Mouse (Mus musculus): ENCODE measurements around the gene Cars. TPM values are rescaled to one million over a fixed set of nuclear protein-coding genes. Genes with fewer than 3 reads are reported as not detected.

Cars gene
- polyA plus RNA-seq, 1 experiment from 2014 or later, result 62.4 TPM

DNA sequence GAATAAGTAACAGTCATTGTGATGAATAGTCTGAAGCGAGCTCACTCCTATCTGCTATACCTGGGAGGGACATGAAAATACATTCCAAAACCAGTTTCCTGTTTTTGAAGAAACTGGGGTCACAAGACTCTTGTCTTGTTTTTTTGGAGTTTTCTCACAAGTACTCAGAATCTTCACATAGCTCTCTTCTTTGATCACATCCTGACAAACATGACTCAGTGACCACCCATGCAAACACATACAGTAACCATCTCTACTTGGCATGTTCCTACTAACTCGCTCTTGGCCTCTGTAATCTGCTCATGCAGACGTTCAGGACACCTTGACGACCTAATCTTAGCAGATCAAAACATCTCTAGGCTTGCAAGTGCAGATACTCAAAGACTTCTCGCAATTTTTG lies 25.3 kb upstream of the Cars start:
- H3K9me3 ChIP-seq (ENCODE audit: control insufficient read depth, low read length), result no peaks in the 10 kb centered on the region
- no peaks in the 10 kb centered on the region for H3K36me3 ChIP-seq (replicated peaks; ENCODE audit: control insufficient read depth, insufficient read depth)
- H3K27ac ChIP-seq, result no peak overlapping the region
- WGBS, result 74% methylated on average over 5 of the region's 5 CpGs
- no peak overlapping the region for H3K4me2 ChIP-seq (replicated peaks)
- DNase-seq (ENCODE audit: low spot score) (no peak), ATAC-seq (ENCODE audit: low FRiP score) (no peak)
- H3K4me1 ChIP-seq (replicated peaks; ENCODE audit: control insufficient read depth, insufficient read depth, low read length), result no peaks in the 10 kb centered on the region
- H3K27me3 ChIP-seq (ENCODE audit: control insufficient read depth, insufficient read depth, low read length), result no peaks in the 10 kb centered on the region
- H3K4me3 ChIP-seq (replicated peaks; ENCODE audit: low read length), result no peak overlapping the region
- H3K9ac ChIP-seq, result no peak overlapping the region

DNA sequence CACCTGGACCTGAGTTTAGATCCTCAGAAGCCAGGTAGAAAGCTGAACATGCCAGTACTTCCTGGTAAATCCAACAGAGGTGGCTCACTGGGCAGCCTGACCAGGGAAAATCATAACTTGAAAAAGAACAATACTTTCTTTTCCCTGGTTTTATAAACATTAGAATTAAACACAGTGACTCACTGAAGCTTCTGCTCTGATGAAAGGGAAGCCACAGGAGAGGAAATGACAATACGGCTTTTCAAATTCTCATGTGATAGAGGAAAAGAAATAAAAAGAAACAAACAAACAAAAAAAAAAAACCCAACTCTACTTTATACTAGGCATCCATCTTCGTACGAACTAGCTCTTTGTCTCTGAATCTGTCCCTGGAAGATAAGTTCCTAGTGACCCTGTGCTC lies 24.7 kb upstream of the Cars start:
- Histone ChIP-seq H3K4me2 (replicated peaks) (no peak overlapping the region), H3K9ac (no peak overlapping the region), H3K27me3 (ENCODE audit: control insufficient read depth, insufficient read depth, low read length) (no peaks in the 10 kb centered on the region), H3K4me3 (replicated peaks; ENCODE audit: low read length) (no peak overlapping the region), H3K36me3 (replicated peaks; ENCODE audit: control insufficient read depth, insufficient read depth) (no peaks in the 10 kb centered on the region), H3K4me1 (replicated peaks; ENCODE audit: control insufficient read depth, insufficient read depth, low read length) (no peaks in the 10 kb centered on the region), H3K9me3 (ENCODE audit: control insufficient read depth, low read length) (no peaks in the 10 kb centered on the region), H3K27ac (no peak overlapping the region)
- DNase-seq (ENCODE audit: low spot score) (no peak), ATAC-seq (ENCODE audit: low FRiP score) (no peak)
- whole genome bisulfite sequencing, result 86% methylated on average over 3 of the region's 3 CpGs

- H3K4me2 ChIP-seq (replicated peaks), result no peak overlapping the region
- H3K27me3 ChIP-seq (ENCODE audit: control insufficient read depth, insufficient read depth, low read length), result no peaks in the 10 kb centered on the region
- H3K4me3 ChIP-seq (replicated peaks; ENCODE audit: low read length), result no peak overlapping the region
- no peak overlapping the region for H3K9ac ChIP-seq
- ATAC-seq (ENCODE audit: low FRiP score) (no peak), DNase-seq (ENCODE audit: low spot score) (no peak)
- no peaks in the 10 kb centered on the region for H3K4me1 ChIP-seq (replicated peaks; ENCODE audit: control insufficient read depth, insufficient read depth, low read length)
- WGBS, result 59% methylated on average over 1 of the region's 1 CpGs
- H3K27ac ChIP-seq, result no peak overlapping the region
- no peaks in the 10 kb centered on the region for H3K36me3 ChIP-seq (replicated peaks; ENCODE audit: control insufficient read depth, insufficient read depth)
- no peaks in the 10 kb centered on the region for H3K9me3 ChIP-seq (ENCODE audit: control insufficient read depth, low read length)
Measured at GRCm38 (mm10) chr7:143620951-143621350, 21.1 kb upstream of the Cars start.

DNA sequence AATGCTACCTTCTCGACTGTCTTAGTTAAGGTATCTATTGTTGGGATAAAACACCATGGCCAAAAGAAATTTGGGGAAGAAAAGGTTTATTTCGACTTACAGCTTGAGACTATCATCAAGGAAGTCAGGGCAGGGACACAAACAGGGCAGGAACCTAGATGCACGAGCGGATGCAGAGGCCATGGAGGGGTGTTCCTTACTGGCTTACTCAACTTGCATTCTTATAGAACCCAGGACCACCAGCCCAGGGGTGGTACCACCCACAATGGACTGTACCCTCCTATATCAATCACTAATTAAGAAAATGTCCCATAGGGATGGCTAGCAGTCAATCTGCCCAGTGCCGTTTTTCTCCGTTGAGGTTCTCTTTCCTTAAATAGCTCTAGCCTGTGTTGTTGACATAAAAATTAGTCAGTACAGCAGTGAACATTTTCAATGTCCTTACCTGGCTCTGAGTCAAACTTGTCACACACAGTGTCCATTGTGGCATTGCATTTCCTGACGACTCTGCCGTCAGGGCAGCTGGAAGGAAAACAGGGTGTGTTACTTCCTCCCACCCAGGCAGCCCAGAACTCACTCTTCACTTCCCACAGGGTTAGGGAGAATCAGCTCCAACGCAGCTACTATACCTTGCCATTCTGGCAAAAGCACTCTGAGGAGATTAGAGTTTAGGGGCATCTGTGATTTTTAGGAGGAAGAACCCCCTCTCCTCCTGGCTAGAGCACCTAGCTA lies 14.7 kb upstream of the Cars start:
- Histone ChIP-seq H3K4me1 (replicated peaks; ENCODE audit: control insufficient read depth, insufficient read depth, low read length) (no peaks in the 10 kb centered on the region), H3K9me3 (ENCODE audit: control insufficient read depth, low read length) (no peaks in the 10 kb centered on the region), H3K27me3 (ENCODE audit: control insufficient read depth, insufficient read depth, low read length) (no peaks in the 10 kb centered on the region), H3K4me3 (replicated peaks; ENCODE audit: low read length) (no peak overlapping the region), H3K9ac (no peak overlapping the region), H3K4me2 (replicated peaks) (no peak overlapping the region), H3K27ac (no peak overlapping the region), H3K36me3 (replicated peaks; ENCODE audit: control insufficient read depth, insufficient read depth) (no peaks in the 10 kb centered on the region)
- 69% methylated on average over 9 of the region's 9 CpGs for WGBS
- DNase-seq (ENCODE audit: low spot score), result no peak
- no peak for ATAC-seq (ENCODE audit: low FRiP score)

DNA sequence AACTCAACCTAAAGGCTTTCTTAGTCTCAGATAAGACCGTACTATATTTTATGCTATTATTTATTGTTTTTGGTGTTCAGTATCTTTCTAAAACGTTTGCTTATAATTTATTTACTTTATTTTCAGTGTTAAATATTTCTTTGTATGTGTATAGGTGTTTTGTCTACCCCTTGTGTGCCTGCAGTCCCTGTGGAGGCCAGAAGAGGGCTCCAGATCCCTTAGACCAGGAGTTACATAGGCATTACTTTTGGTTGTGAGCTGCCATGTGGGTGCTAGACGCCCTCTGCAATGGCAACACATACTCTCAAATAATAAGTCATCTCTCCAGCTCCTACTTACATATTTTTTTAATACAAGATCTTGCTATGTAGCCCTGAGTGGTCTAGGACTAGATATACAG lies 12.3 kb upstream of the Cars start:
- ATAC-seq (ENCODE audit: low FRiP score) (no peak), DNase-seq (ENCODE audit: low spot score) (no peak)
- no peak overlapping the region for H3K27ac ChIP-seq
- H3K4me3 ChIP-seq (replicated peaks; ENCODE audit: low read length), result no peak overlapping the region
- no peak overlapping the region for H3K4me2 ChIP-seq (replicated peaks)
- no peaks in the 10 kb centered on the region for H3K4me1 ChIP-seq (replicated peaks; ENCODE audit: control insufficient read depth, insufficient read depth, low read length)
- no peaks in the 10 kb centered on the region for H3K36me3 ChIP-seq (replicated peaks; ENCODE audit: control insufficient read depth, insufficient read depth)
- H3K9ac ChIP-seq, result no peak overlapping the region
- WGBS, result 61% methylated on average over 3 of the region's 3 CpGs
- no peaks in the 10 kb centered on the region for H3K9me3 ChIP-seq (ENCODE audit: control insufficient read depth, low read length)
- no peaks in the 10 kb centered on the region for H3K27me3 ChIP-seq (ENCODE audit: control insufficient read depth, insufficient read depth, low read length)

DNA sequence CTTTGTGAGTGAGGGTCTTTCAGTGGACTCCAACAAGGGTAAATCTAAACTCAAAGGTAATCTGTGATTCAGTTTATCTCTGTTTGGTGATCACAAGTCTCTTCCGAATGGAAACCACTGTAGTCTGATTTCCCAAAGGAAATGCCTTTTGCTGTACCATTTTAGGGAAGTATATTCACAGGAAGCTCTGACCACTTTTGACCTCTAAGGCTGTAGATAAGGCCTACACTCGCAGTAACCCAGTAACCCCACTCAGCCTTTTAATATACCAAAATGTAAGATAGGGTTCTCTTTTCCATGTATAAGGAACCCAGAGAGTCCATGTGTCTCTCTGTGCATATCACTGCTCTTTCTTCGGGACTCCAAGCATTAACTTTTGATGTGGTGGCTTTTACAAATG lies 5.4 kb upstream of the Cars start:
- Histone ChIP-seq H3K27ac (no peak overlapping the region), H3K4me3 (replicated peaks; ENCODE audit: low read length) (no peak overlapping the region), H3K27me3 (ENCODE audit: control insufficient read depth, insufficient read depth, low read length) (no peaks in the 10 kb centered on the region), H3K36me3 (replicated peaks; ENCODE audit: control insufficient read depth, insufficient read depth) (no peaks in the 10 kb centered on the region), H3K4me1 (replicated peaks; ENCODE audit: control insufficient read depth, insufficient read depth, low read length) (no peaks in the 10 kb centered on the region), H3K9me3 (ENCODE audit: control insufficient read depth, low read length) (no peaks in the 10 kb centered on the region), H3K9ac (no peak overlapping the region), H3K4me2 (replicated peaks) (no peak overlapping the region)
- 90% methylated on average over 3 of the region's 3 CpGs for WGBS
- ATAC-seq (ENCODE audit: low FRiP score), result no peak
- DNase-seq (ENCODE audit: low spot score), result no peak

DNA sequence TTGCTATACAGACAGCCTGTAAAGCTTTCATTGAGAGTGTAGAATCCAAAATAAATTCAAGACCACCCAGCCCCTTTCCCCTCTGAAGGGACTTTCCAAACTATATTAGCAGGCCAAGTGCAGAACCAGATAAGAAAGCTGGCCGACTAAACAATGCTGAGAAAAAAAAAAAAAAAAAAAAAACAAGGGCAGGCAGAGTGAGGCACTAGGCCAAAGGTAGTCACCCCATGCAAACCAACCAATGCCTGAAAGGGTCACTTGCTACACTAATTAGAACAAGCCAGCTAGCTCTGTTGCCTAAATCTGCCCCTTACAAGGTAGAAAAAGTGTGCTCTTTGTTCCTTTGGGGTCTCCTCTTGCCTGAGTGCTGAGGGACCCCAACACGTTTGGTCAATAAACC lies 5.0 kb upstream of the Cars start:
- Histone ChIP-seq H3K9me3 (ENCODE audit: control insufficient read depth, low read length) (no peaks in the 10 kb centered on the region), H3K27ac (no peak overlapping the region), H3K27me3 (ENCODE audit: control insufficient read depth, insufficient read depth, low read length) (no peaks in the 10 kb centered on the region), H3K4me3 (replicated peaks; ENCODE audit: low read length) (no peak overlapping the region), H3K36me3 (replicated peaks; ENCODE audit: control insufficient read depth, insufficient read depth) (no peaks in the 10 kb centered on the region), H3K9ac (no peak overlapping the region), H3K4me2 (replicated peaks) (no peak overlapping the region), H3K4me1 (replicated peaks; ENCODE audit: control insufficient read depth, insufficient read depth, low read length) (no peaks in the 10 kb centered on the region)
- DNase-seq (ENCODE audit: low spot score) (no peak), ATAC-seq (ENCODE audit: low FRiP score) (no peak)
- WGBS, result 77% methylated on average over 2 of the region's 2 CpGs

- H3K27ac ChIP-seq, result no peak overlapping the region
- peaks cover 8% of the 10 kb centered on the region for H3K4me1 ChIP-seq (replicated peaks; ENCODE audit: control insufficient read depth, insufficient read depth, low read length)
- no peaks in the 10 kb centered on the region for H3K36me3 ChIP-seq (replicated peaks; ENCODE audit: control insufficient read depth, insufficient read depth)
- DNase-seq (ENCODE audit: low spot score) (no peak), ATAC-seq (ENCODE audit: low FRiP score) (no peak)
- no peak overlapping the region for H3K4me2 ChIP-seq (replicated peaks)
- no peak overlapping the region for H3K4me3 ChIP-seq (replicated peaks; ENCODE audit: low read length)
- no peak overlapping the region for H3K9ac ChIP-seq
- 79% methylated on average over 2 of the region's 2 CpGs for WGBS
- no peaks in the 10 kb centered on the region for H3K9me3 ChIP-seq (ENCODE audit: control insufficient read depth, low read length)
- no peaks in the 10 kb centered on the region for H3K27me3 ChIP-seq (ENCODE audit: control insufficient read depth, insufficient read depth, low read length)
Measured at GRCm38 (mm10) chr7:143601705-143602104, 1.8 kb upstream of the Cars start.

- H3K36me3 ChIP-seq (replicated peaks; ENCODE audit: control insufficient read depth, insufficient read depth), result no peaks in the 10 kb centered on the region; the same call in 1 of the 2 replicates
- peaks cover 9% of the 10 kb centered on the region for H3K4me1 ChIP-seq (replicated peaks; ENCODE audit: control insufficient read depth, insufficient read depth, low read length)
- peak overlapping the region; percentile 93; the same call in 1 of the 2 replicates for H3K9ac ChIP-seq
- no peak for ATAC-seq (ENCODE audit: low FRiP score)
- peak overlapping the region; percentile 77 for H3K4me3 ChIP-seq (replicated peaks; ENCODE audit: low read length)
- 6% methylated on average over 15 of the region's 15 CpGs for WGBS
- H3K27ac ChIP-seq, result no peak overlapping the region
- DNase-seq (ENCODE audit: low spot score), result no peak
- H3K4me2 ChIP-seq (replicated peaks), result peak overlapping the region; percentile 87
- H3K27me3 ChIP-seq (ENCODE audit: control insufficient read depth, insufficient read depth, low read length), result no peaks in the 10 kb centered on the region
- H3K9me3 ChIP-seq (ENCODE audit: control insufficient read depth, low read length), result no peaks in the 10 kb centered on the region
Measured at GRCm38 (mm10) chr7:143600231-143600740, 396 bp upstream of the Cars start.
